Mouse (Mus musculus) brain, embryonic 14.5 days (tissue): ENCODE measurements around the gene Prpf4.

ENCODE experiments used
- CTCF ChIP-seq: fragments of 200-500 bp; IDR thresholded peaks from 2 replicates; pipeline ENCODE4 v1.5.1; 2012; ENCODE audit warnings: inconsistent platforms, mild to moderate bottlenecking, moderate library complexity, borderline replicate concordance; ENCODE audit not compliant: insufficient read depth, insufficient read length; ENCODE audit errors: extremely low read depth
- POLR2A ChIP-seq: fragments of 200-500 bp; IDR thresholded peaks from 2 replicates; pipeline ENCODE4 v1.6.1; 2012; ENCODE audit warnings: mild to moderate bottlenecking, inconsistent platforms, borderline replicate concordance; ENCODE audit not compliant: poor library complexity, insufficient read depth, insufficient read length, severe bottlenecking; ENCODE audit errors: extremely low read depth

DNA sequence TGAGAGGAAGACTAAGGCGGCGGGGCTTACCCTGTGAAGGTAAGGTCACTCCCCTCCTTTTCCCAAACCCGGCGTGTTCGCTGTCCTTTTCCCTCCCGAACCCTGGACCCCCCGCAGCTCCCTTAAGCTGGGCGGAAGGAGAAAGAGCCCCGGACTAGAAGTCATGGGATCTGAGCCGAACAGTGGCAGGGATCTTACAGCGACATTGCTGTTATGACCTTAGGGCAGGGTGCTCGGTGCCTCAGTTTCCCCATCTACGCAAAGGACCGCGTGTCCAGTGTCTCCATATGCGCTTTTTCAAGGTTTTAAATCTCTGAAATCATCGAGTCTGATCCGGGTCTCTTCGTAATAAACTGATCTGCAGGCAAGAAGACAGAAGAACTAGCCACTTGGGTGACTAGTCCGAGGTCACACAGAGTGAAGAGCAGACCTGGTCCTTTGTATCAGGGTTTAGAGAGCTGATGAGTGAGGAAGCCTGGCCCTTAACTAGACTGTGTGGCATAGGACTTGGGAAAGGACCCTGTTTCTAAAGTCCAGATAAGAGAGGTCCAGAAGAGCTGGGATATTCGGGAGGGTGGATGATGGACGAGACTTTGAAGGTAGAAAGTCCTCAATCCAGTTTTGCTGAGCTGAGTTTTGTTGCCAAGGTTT lies 47.7 kb upstream of the Prpf4 start:
- TF ChIP-seq CTCF: no peak
- no peak for TF ChIP-seq POLR2A
